Mouse (Mus musculus) frontal cortex, adult (tissue): ENCODE results near the gene Heatr6.

Experiments used
- ATAC-seq: cut with Nextera tagmentation; 2 replicates; pipeline ENCODE4 v1.9.2; 2017; ENCODE audit warnings: mild to moderate bottlenecking, moderate library complexity, mixed read lengths; ENCODE audit not compliant: low TSS enrichment

Heatr6 gene

DNA sequence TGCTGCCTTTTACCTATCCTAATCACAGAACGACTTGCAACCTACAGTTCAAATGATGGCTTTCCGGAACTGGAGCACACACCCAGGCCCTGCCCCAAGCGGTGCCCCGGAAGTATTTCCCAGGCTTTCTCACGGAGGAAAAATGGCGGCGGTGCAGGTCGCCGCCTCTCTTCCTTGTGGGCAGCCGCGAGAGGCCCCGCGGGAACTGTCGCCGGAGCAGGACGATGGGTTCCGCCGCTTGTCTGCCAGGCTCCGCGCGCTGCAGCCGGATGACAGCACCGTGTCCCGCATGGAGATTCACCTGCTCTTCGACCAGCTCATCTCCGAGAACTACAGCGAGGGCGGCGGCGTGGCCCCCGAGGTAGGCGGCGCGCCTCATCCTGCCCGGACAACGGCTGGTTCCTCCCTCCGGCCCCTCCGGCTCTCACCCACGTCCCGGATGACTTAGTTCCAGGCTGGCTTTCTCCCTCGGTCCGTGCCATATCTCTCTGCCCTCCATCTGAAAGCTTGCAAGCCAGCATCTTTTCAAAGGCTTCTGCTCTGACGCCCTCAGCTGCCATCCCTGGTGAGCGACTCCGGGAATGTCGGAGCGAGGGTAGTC, at the start of gene Heatr6:
Gene Heatr6 (plus strand): TSS at position 116 of the 601 bp plus-strand sequence.
- ATAC-seq = peak; percentile 99

DNA sequence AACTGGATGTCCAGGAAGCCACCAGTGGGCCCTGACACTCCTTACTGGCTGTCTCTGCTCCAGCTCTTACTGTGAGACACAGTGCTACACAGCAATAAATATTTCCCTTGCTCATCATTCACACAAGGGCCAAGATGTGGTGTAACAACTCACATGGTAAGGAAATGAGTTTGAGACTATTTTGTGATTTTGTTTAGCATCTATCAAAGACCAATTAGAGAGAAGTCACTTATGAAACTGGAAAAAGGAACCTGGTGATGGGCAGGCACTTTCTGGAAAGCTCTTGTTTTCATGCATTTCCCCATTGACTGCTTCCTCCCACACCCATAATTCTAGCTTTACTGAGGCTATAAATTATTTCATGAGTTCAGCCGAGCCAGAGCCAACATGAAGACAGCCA, 49.8 kb upstream of the Heatr6 start, which contains the start of gene Wfdc17:
Gene Wfdc17 (plus strand): TSS at position 287 of the 400 bp plus-strand sequence.
- no peak for ATAC-seq

DNA sequence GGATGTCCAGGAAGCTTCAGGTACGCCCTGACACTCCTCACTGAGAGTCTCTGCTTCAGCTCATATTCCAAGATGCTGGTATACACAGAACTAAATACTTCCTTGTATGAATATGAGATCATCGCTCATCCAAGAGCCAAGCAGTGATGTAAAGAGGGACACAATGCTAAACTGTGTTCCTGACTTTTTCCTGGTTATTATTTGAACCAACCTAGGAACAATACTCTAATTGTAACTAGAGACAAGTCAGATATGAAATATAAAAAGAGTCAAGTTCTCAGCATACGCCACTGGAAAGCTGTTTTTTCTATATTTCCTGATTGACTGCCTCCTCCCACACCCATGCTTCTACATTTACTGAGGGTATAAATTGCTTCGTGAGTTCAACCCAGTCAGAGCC, 44.8 kb upstream of the Heatr6 start, which contains the start of gene Wfdc18:
Gene Wfdc18 (plus strand): TSS at position 301 of the 400 bp plus-strand sequence.
- ATAC-seq = no peak

DNA sequence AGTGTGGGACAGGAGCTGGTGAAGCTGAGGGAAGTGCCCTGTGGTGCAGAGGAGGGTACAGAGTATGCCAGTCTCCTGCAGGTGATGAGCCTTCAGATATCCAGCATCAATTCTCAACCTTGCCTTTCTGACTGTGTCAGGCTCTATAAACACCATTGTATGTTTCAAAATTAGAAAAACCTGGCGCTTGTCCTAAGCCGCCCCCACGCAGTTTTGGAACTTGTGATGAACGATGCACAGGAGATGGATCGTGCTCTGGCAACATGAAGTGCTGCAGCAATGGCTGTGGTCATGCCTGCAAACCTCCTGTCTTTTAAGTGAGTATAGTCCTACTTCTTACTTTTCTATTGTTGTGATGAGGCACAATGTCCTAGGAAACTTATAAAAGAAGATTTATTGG, 43.8 kb upstream of the Heatr6 start:
- peak; percentile 55 for ATAC-seq

DNA sequence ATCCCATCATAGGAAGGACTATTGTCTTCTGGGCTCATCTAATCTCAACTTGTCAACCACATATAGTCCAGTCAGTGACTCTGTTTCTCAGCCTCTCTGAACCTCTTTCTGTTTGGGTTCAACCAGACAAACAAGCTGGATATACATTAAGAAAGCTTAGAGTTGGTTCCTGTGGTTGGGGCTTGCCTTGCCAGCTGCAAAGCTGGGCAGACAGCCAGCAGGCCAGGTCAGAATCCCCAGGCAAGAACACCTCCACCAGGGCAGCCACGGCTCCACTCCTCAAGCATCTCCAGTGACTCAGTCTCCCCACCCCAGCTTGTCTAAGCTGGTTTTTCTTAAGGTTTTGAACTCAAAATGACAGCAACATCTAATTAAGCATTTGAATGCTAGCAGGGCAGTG, 40.8 kb upstream of the Heatr6 start:
- ATAC-seq = no peak

DNA sequence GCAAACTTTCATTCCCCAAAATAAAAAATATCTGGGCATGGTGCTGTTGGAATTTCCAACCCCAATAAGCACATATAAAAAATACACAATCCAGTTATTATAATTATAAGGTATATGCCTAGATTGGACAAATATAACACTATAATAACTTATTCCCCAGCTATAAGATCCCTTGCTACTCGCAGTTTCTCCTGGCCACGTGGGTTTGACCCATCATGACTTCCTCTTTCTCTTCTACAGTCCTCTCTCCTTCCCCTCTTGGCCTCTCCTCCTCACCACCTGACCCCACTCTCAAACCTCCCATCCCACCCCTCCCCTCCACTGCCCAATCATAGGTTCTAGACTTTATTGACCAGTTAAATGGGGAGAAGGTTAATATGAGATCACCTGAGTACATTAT, 39.6 kb upstream of the Heatr6 start:
- ATAC-seq = no peak

DNA sequence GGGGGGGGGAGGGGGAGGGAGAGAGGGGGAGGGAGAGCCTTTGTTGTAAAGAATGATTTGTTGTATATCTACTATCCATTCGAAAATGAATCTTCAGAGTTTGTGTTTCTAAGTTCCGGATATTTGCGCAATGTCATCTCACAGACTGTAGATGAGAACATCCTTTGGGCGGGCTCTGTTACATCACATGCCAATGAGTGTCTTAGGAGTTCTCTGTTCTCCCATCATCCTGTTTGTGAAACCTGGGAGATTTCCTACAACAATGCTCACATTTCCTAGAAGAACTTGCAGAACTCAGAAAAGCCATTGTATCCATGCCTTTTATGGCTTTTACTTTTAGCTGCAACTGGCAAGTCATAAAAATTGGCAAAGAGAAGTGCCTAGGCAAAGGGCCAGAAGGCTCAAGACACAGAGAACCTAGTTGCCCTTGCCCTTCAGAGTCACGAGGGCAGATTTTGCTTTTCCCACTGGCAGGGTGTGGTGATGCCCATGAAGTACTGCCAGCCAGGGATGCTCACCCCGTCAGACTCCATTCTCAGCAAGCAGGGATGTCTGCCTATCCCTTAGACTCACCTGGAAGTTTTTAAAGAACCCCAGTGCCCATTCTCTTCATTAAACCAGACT, 36.3 kb upstream of the Heatr6 start:
- no peak for ATAC-seq

DNA sequence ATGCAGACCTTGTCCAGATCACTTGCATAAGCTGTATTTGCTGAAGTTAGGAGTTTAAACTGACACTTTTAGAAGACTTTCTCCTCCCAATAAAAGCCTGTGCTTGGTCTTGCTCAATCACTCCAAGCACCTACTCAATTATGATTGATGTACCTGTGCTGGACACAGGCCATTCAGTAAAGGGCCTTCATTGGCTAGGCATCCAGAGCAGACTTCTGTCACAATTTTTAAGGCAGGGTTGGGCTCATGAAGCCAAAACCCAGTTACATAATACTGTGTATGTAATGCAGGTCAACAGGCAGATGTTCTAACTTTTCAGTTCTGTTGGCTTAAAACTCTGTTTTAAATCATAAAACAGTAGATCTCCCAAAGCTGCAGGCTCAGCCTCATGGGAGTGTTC, 32.7 kb upstream of the Heatr6 start:
- no peak for ATAC-seq

DNA sequence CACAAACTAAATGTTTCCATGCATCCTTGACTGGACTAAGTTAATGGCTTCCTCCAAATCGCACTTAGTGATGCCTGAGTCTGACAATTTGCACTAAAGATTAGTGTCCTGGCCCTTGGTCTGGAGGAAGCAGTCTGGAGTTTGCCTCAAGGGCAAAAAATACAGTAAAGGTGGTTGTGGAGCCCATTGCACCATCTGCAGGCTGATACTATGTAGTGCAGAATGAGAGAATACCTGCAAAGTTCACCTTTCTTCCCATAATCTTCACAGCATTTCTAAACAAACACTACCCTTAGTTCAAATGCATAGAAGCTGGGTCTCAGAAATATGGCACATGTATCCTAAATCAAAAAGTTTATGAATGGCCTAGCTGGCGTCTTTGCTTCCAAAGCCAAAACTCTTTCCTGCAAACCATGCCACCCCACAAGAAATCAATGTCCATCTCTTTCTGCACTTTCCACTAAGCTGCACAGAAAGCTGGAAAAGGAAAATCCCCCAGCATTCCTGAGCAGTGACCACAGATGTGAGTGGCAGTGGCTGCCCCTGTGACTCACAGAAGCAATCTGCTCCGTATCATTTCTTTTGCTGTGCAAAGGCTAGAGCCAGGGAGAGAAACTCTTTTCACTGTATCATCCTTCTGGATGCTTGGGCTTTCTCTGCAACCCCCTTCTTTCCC, 24.6 kb upstream of the Heatr6 start:
- ATAC-seq = no peak

DNA sequence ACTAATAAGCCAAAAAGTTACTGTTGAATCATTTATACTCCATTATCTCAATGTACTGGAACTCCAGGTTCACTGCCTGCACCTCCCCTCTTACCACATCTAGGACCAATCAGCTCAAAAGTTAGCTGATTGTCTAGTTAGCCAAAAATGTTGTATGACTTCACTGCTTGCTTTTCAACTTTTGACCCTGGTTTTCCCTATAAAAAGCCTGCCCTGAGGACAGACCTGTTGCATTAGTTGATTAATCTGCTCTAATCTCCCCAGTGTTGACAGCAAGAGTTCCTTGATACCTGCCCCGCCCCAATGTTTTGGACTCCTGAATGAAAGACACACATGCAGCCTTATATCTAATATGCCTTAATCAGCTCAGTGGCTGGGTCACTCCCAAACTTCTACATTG, 22.4 kb upstream of the Heatr6 start:
- no peak for ATAC-seq

DNA sequence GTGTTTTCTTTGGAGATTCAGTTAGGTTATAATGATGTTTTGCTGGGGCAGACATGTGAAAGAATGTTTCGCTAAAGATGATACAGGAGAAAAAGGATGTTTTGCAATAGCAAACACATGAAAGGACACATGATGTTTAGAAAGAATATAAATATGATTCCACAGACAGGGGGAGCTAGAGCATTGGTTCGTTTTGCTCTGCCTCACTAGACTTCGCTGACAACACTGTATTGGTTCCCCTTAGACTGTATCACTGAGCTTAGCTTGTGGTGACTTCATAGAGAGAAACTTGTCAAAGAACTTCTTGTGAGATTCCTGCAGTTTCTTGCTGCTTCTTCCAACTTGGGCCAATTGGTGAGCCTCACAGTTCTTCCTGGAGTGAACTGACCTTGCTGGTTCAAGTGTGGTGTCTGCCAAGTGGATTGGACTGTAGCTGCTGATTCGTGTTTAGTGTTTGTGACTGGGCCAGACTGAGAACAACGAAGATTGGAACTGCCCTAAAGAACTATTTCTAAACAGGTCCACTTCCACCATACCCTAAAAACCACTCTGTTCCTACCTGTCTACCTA, 20.3 kb upstream of the Heatr6 start:
- no peak for ATAC-seq

DNA sequence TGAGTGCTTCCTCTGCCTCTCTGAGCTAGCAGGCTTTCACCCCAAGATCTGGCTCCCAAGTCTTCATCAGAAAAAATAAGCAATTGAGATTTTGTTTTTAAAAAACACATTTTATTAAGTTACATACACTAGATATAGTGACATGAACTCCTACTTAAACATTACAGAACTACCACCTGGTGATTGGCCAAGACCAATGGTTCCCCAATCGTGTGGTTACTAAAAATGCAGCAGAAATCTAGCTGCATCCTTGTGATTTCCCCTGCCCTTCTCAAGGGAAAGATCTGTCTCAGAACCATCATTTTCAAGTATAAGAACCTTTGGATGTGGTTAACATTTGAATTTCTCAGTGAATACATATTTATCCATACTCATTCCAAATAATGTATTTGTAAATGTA, 19.3 kb upstream of the Heatr6 start:
- ATAC-seq = no peak

DNA sequence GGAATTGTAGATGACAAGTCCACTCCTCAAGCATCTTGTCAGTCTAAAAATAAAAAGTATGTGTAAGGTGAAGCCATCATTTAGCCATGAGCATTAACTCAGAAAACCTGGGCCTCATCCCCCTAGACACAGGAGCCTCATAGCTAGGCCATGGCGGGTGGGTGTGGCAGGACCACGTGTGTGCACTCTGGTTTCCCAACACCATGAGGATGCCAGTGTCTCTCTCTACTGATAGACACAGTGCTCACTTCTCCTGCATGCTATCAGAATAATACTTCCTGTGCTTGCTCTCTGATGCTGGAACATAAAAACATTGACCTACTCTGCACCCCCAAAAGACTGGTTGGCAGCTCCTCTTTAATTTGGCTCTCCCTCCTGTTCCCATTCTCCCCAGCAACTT, 17.6 kb upstream of the Heatr6 start:
- ATAC-seq = no peak

DNA sequence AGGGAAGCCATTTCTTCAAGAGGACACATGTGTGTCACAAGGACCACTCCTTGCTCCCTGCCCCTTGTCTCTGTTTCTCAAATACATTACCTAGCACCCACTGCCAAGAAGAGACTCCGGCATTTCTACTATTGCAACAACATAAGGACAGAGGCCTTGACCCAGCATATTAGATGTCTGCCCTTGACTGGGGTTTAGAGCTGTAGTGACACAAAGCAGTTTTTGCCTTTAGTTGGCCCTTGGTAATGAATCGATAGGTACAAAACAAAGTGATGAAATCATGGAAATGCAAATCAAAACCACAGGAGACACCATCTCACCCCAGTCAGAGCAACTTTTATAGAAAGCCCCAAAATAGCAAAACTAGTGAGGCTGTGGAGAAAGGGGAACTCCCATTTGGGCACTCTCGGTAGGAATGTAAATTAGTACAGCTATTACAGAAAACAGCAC, 16.4 kb upstream of the Heatr6 start:
- ATAC-seq = no peak

DNA sequence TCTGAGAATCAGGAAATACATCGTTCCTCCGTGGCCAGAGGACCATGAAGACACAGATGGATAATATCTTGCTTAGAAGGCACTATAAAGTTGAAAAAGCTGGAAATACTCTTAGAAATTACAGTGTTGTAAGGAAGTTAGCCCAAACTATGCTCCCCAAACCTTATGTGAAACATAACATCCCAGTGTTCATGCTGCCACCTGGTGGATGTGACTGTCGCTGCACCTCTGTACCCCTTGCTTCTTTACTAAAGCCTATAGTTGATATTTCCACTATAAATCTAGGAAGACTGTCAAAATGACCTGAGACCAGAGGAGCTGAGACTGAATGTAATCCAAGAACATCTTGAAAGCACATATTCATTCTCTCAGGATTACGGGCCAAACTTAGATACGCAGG, 14.3 kb upstream of the Heatr6 start:
- ATAC-seq = peak; percentile 89

DNA sequence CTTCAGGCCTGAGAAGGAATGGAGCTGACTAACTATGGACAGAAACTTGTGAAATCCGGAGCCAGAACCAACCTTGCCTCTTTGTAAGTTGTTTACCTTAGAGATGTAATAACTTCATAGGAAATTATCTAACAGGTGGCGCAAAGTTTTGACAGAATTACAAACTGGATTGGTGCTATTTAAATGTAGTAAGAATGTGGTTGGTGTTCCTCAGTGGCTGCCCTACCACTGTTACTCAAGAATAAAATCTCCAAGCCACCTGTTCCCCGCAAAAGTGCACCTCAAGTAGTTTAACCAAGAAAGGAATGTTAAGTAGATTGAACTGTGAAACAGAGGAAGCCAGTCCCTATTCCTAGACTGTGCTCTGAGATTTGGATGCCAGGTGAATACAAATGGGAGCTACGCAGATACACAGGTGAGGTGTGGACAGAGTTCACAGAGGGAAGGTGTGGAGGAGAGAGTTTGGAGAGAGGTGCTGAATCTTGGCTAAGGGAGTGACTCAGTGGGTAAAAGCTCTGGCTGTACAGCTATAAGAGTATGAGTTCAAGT, 13.0 kb upstream of the Heatr6 start:
- no peak for ATAC-seq

DNA sequence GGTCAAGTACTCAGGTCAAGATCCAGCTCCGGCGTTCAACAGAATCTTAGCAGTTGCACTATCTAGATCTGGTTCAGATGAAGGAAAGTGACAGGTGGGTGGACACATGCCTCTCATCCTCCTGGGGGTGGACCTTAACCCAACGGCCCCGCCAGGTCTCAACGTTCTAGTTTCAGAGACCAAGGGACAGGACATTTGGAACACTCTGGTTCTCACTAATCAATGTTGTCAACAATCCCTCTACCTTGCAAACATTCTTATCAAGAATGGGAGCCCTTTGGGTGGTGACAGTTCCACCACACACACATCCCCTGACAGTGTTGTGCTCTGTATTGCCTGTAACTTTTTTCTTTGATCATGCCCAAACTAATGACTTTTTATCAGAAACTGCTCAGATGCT, 11.7 kb upstream of the Heatr6 start:
- no peak for ATAC-seq

DNA sequence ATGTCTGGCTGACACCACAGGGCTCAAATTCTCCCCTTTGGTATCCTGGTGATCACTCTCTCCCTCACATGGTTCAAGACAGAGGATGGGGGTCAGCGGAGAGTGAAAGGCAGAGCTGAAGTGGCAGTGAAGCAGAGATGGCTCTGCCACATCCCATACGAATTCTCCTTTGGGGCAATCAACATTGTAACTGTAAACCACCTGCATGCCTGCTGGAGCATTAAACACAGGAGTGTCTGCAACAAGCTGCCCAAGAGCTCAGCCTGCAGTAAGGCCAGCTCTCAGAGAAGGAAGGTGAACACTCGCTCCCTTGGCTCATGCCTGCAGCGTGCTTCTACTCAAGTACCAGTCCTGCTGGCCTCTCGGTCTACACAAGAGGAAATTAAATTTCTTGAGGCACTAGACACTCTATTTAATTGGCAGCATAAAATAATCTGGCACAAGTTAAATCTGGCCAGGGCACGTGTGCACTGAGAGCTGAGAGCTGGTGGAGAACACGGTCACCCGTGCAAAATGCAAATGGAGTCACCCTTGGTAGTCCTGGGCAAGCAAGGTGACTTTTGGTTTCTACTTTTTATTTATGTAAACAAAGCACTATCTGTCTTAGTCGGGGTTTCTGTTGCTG, 10.7 kb upstream of the Heatr6 start:
- no peak for ATAC-seq

DNA sequence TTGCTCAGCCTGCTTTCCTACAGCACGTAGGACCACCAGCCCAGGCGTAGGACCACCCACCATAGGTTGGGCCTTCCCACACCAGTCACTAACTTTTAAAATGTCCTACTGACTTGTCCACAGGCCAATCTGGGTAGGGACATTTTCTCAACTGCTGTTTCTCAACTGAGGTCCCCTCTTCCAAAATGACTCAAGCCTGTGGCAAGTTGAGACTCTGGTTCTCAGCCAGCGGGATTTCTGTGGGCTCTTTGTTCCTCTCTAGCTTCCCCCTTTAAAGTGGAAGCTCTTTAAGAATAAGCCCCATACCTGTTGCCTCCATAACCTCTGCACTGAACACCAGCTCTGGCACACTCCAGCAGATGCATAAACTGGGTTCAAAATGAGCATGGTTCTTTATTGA, 10.0 kb upstream of the Heatr6 start:
- no peak for ATAC-seq

DNA sequence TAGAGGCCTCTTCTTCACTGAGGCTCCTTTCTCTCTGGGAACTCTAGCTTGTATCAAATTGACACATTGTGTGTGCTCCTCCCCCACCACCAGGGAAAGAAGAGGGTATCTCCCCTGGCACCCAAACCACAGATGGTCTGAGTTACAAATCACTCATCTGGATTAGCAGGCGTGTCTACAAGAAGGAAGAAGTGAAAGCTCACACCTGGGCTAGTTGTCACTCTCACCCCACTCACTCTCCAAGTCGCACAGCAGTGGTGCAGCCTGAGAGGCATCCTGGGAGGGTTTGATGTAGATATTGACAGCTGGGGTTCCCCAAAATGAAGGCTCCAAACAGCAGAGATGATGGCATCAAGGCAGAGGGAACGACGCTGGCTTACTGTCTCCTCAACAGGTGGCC, 7.3 kb upstream of the Heatr6 start:
- no peak for ATAC-seq

DNA sequence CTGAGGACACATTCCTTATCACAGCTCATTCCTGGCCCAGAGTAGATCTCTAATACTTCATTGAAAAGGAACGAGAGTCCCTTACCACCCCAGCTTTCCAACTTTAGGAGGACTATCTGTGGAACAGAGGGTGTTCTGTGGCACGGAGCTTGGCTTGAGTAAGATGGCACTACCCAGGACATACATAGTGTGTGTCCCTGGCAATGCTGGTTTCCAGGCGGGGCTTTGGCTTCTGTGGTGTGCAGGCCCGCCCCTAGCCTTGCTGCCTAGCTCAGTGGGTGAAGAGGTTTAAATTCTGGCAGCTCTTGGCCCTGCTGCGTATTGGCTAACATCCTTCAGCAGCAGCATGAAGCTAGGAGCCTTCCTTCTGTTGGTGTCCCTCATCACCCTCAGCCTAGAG, 6.8 kb upstream of the Heatr6 start, which contains the start of gene Wfdc21:
Gene Wfdc21 (plus strand): TSS at position 260 of the 400 bp plus-strand sequence.
- ATAC-seq = no peak
